Mouse (Mus musculus) neural tube, embryonic 11.5 days (tissue): ENCODE results near the gene Sh3pxd2a. TPM values are rescaled to one million over a fixed set of nuclear protein-coding genes. Genes with fewer than 3 reads are reported as not detected.

ENCODE experiments used
- ATAC-seq: fragments of 200-750 bp; cut with Nextera tagmentation; 2 replicates; pipeline ENCODE4 v1.8.0; 2017; ENCODE audit warnings: moderate number of reproducible peaks, mild to moderate bottlenecking, moderate TSS enrichment, moderate library complexity; ENCODE audit not compliant: insufficient read depth, low FRiP score, low TSS enrichment
- DNase-seq: peaks from one replicate; pipeline ENCODE4 v3.0.0-alpha.2; 2015; ENCODE audit warnings: low spot score
- H3K27ac ChIP-seq: fragments of 300-500 bp; sonication (generic); 2 replicates; pipeline ENCODE4 v1.5.1; 2014; ENCODE audit warnings: low read depth, mild to moderate bottlenecking, low read length
- H3K27me3 ChIP-seq: fragments of 300-500 bp; sonication (generic); 2 replicates; pipeline ENCODE4 v1.6.1; 2014; ENCODE audit warnings: mild to moderate bottlenecking, low read length, mixed read lengths; ENCODE audit not compliant: control insufficient read depth, insufficient read depth
- H3K36me3 ChIP-seq: fragments of 300-500 bp; sonication (generic); 2 replicates; pipeline ENCODE4 v1.6.1; 2014; ENCODE audit warnings: mild to moderate bottlenecking, low read length, moderate library complexity, mixed read lengths; ENCODE audit not compliant: control insufficient read depth, insufficient read depth
- H3K4me1 ChIP-seq: fragments of 300-500 bp; sonication (generic); 2 replicates; pipeline ENCODE4 v1.6.1; 2014; ENCODE audit warnings: low read length, mixed read lengths; ENCODE audit not compliant: control insufficient read depth, insufficient read depth
- H3K4me2 ChIP-seq: fragments of 300-500 bp; sonication (generic); 2 replicates; pipeline ENCODE4 v1.6.1; 2014; ENCODE audit warnings: low read depth, mild to moderate bottlenecking, moderate library complexity
- H3K4me3 ChIP-seq: fragments of 300-500 bp; sonication (generic); 2 replicates; pipeline ENCODE4 v1.5.1; 2014; ENCODE audit warnings: low read depth, low read length
- H3K9ac ChIP-seq: fragments of 300-500 bp; sonication (generic); 2 replicates; pipeline ENCODE4 v1.6.1; 2014; ENCODE audit warnings: mild to moderate bottlenecking, low read length
- H3K9me3 ChIP-seq: fragments of 300-500 bp; sonication (generic); 2 replicates; pipeline ENCODE4 v1.6.1; 2016; ENCODE audit warnings: low read length; ENCODE audit not compliant: control insufficient read depth
- WGBS: fragments of 180-500 bp; shearing (Covaris S2); extraction: QIAGEN DNeasy Blood & Tissue Kit; methylation state at CpG from one replicate; pipeline ENCODE4 v1.1.7; 2014; 5-methylcytosine and 5-hydroxymethylcytosine counted together
- polyA plus RNA-seq: library from polyadenylated mRNA; unstranded; fragments of >200 nt; fragmentation: Nextera tagmentation; extraction: Ambion mirVana; gene quantifications from 2 replicates; pipeline ENCODE4 v1.2.1, GENCODE M21; 2014

The Sh3pxd2a gene
- polyA plus RNA-seq, 1 experiment from 2014 or later, result 4.7 TPM

- no peaks in the 10 kb centered on the region for H3K9me3 ChIP-seq
- no peak overlapping the region for H3K9ac ChIP-seq
- H3K36me3 ChIP-seq, result no peaks in the 10 kb centered on the region
- H3K27me3 ChIP-seq, result no peaks in the 10 kb centered on the region
- 61% methylated on average over 4 of the region's 4 CpGs for WGBS
- no peak overlapping the region for H3K4me3 ChIP-seq
- no peak overlapping the region for H3K27ac ChIP-seq
- H3K4me1 ChIP-seq, result peaks cover 27% of the 10 kb centered on the region
- no peak overlapping the region for H3K4me2 ChIP-seq
- DNase-seq (no peak), ATAC-seq (no peak)
Observed at GRCm38 (mm10) chr19:47449513-47450227, 14.5 kb downstream of the Sh3pxd2a start.

- WGBS, result 77% methylated on average over 14 of the region's 14 CpGs
- no peak for ATAC-seq
- Histone ChIP-seq H3K36me3 (no peaks in the 10 kb centered on the region), H3K4me3 (no peak overlapping the region), H3K9me3 (no peaks in the 10 kb centered on the region), H3K27me3 (no peaks in the 10 kb centered on the region), H3K9ac (no peak overlapping the region), H3K27ac (no peak overlapping the region), H3K4me1 (peaks cover 37% of the 10 kb centered on the region), H3K4me2 (no peak overlapping the region)
- DNase-seq, result no peak
Observed at GRCm38 (mm10) chr19:47448618-47449151, 15.5 kb downstream of the Sh3pxd2a start.

GRCm38 (mm10) chr19:47446841-47447365, 17.3 kb downstream of the Sh3pxd2a start:
- H3K36me3 ChIP-seq, result no peaks in the 10 kb centered on the region
- H3K9ac ChIP-seq, result no peak overlapping the region
- H3K27ac ChIP-seq, result no peak overlapping the region
- WGBS, result 50% methylated on average over 8 of the region's 9 CpGs
- H3K27me3 ChIP-seq, result no peaks in the 10 kb centered on the region
- no peaks in the 10 kb centered on the region for H3K9me3 ChIP-seq
- DNase-seq (no peak), ATAC-seq (peak; percentile 12; the same call in 1 of the 2 replicates)
- H3K4me3 ChIP-seq, result no peak overlapping the region
- peaks cover 40% of the 10 kb centered on the region for H3K4me1 ChIP-seq
- no peak overlapping the region; the same call in 1 of the 2 replicates for H3K4me2 ChIP-seq

GRCm38 (mm10) chr19:47446130-47446529, 18.1 kb downstream of the Sh3pxd2a start:
- H3K4me2 ChIP-seq, result no peak overlapping the region
- H3K9ac ChIP-seq, result no peak overlapping the region
- H3K9me3 ChIP-seq, result no peaks in the 10 kb centered on the region
- WGBS, result 86% methylated on average over 9 of the region's 9 CpGs
- no peak overlapping the region for H3K4me3 ChIP-seq
- DNase-seq (no peak), ATAC-seq (no peak)
- H3K27ac ChIP-seq, result no peak overlapping the region
- H3K27me3 ChIP-seq, result no peaks in the 10 kb centered on the region
- peaks cover 38% of the 10 kb centered on the region for H3K4me1 ChIP-seq
- no peaks in the 10 kb centered on the region for H3K36me3 ChIP-seq

GRCm38 (mm10) chr19:47445726-47446125, 18.5 kb downstream of the Sh3pxd2a start:
- Histone ChIP-seq H3K9me3 (no peaks in the 10 kb centered on the region), H3K27me3 (no peaks in the 10 kb centered on the region), H3K36me3 (no peaks in the 10 kb centered on the region), H3K9ac (no peak overlapping the region), H3K27ac (no peak overlapping the region), H3K4me1 (peaks cover 35% of the 10 kb centered on the region), H3K4me2 (no peak overlapping the region), H3K4me3 (no peak overlapping the region)
- WGBS, result 84% methylated on average over 6 of the region's 6 CpGs
- ATAC-seq (no peak), DNase-seq (no peak)

- no peak overlapping the region for H3K4me3 ChIP-seq
- no peaks in the 10 kb centered on the region for H3K27me3 ChIP-seq
- ATAC-seq (no peak), DNase-seq (no peak)
- no peaks in the 10 kb centered on the region for H3K9me3 ChIP-seq
- peaks cover 30% of the 10 kb centered on the region for H3K4me1 ChIP-seq
- H3K36me3 ChIP-seq, result no peaks in the 10 kb centered on the region
- no peak overlapping the region for H3K27ac ChIP-seq
- no peak overlapping the region for H3K4me2 ChIP-seq
- 22% methylated on average over 12 of the region's 12 CpGs for WGBS
- H3K9ac ChIP-seq, result no peak overlapping the region
Observed at GRCm38 (mm10) chr19:47444488-47444887, 19.7 kb downstream of the Sh3pxd2a start.

- ATAC-seq, result no peak
- WGBS, result 60% methylated on average over 6 of the region's 6 CpGs
- no peak overlapping the region for H3K27ac ChIP-seq
- no peak for DNase-seq
- H3K4me1 ChIP-seq, result peaks cover 25% of the 10 kb centered on the region
- H3K27me3 ChIP-seq, result no peaks in the 10 kb centered on the region
- no peaks in the 10 kb centered on the region for H3K36me3 ChIP-seq
- no peak overlapping the region for H3K4me3 ChIP-seq
- no peaks in the 10 kb centered on the region for H3K9me3 ChIP-seq
- no peak overlapping the region for H3K4me2 ChIP-seq
- H3K9ac ChIP-seq, result no peak overlapping the region
Observed at GRCm38 (mm10) chr19:47442294-47442627, 21.9 kb downstream of the Sh3pxd2a start.

- Histone ChIP-seq H3K4me1 (peaks cover 19% of the 10 kb centered on the region), H3K4me2 (no peak overlapping the region), H3K27ac (no peak overlapping the region), H3K4me3 (no peak overlapping the region), H3K9me3 (no peaks in the 10 kb centered on the region), H3K9ac (no peak overlapping the region), H3K36me3 (no peaks in the 10 kb centered on the region), H3K27me3 (no peaks in the 10 kb centered on the region)
- DNase-seq (no peak), ATAC-seq (no peak)
- 77% methylated on average over 17 of the region's 17 CpGs for WGBS
Observed at GRCm38 (mm10) chr19:47441541-47442293, 22.5 kb downstream of the Sh3pxd2a start.
